Mouse (Mus musculus): ENCODE measurements around the gene Mrtfa.

GRCm38 (mm10) chr15:81045336-81045735 is 145.2 kb downstream of the Mrtfa start:
- no peak for TF ChIP-seq CTCF (IDR thresholded peaks at IDR 0.05; ENCODE audit: low read depth, low read length)
- TF ChIP-seq POLR2A (IDR thresholded peaks at IDR 0.05; ENCODE audit: borderline replicate concordance, low read depth, low read length): no peak
